Mouse (Mus musculus) bone marrow macrophage, adult 2 months (primary cell): ENCODE data around the gene Lsm8. TPM values are rescaled to one million over a fixed set of nuclear protein-coding genes. Genes with fewer than 3 reads are reported as not detected.
A peak's percentile ranks its signal among the peaks of the same experiment; 100 is the strongest.
"Not testable (repeated sequence)": the region's sequence is repeated elsewhere in the genome, so short reads cannot be mapped to it uniquely, and the experiment has no call there.

Experiments used
- H3K27ac ChIP-seq: 2 replicates; pipeline ENCODE4 v1.5.1; 2012; ENCODE audit warnings: low read depth, low read length; ENCODE audit not compliant: insufficient read depth
- H3K4me1 ChIP-seq: 2 replicates; pipeline ENCODE4 v1.6.1; 2012; ENCODE audit warnings: low read length; ENCODE audit not compliant: control insufficient read depth, insufficient read depth
- H3K4me3 ChIP-seq: 2 replicates; pipeline ENCODE4 v1.5.1; 2012; ENCODE audit warnings: mild to moderate bottlenecking, low read length, moderate library complexity; ENCODE audit not compliant: insufficient read depth
- CTCF ChIP-seq: IDR thresholded peaks from 2 replicates; pipeline ENCODE4 v1.5.1; 2012; ENCODE audit warnings: low read depth, mild to moderate bottlenecking, low read length, moderate library complexity
- POLR2A ChIP-seq: IDR thresholded peaks from 2 replicates; pipeline ENCODE4 v1.6.1; 2012; ENCODE audit warnings: mild to moderate bottlenecking, low read depth, low read length, borderline replicate concordance
- polyA plus RNA-seq: library from polyadenylated mRNA; stranded (reverse); fragments of >200 nt; gene quantifications from 2 replicates; pipeline ENCODE4 v1.2.4, GENCODE M21; 2012; ENCODE audit not compliant: missing spikeins, insufficient read depth, insufficient read length

The Lsm8 gene
- 26.9 and 29.8 TPM in 2 replicates for polyA plus RNA-seq

- H3K27ac ChIP-seq, result peak within 1 kb of the TSS; percentile 36
Measured at GRCm38 (mm10) chr6:18848051-18848701, at the start of gene Lsm8. Gene Lsm8 (plus strand): TSS chr6:18848579.

DNA sequence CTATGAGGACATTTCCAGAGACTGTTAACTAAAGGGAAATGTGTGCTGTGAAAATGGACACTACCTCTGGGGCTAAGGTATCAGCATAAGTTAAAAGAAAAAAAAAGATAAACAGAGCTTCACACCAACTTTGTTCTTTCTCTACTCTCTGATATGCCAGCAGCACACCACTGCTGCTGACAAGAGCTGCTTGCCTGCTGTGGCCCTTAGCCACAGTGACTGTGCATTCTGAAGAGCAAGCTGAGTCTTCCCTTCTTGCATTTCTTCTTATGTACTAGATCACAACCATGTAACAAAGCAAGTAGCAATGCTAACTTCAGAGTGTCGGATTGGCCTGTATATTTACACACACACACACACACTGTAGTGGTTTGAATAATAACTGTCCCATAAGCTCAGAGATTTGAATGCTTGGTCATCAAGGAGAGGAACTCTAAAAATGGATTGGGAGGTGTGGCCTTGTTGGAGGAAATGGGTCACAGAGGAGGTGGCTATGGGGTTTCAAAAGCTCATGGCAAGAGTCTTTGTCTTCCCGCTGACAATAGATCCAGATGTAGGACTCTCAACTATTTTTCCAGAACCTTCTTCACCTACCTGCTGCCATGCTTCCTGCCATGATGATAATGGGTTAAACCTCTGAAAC lies 47.4 kb upstream of the Lsm8 start:
- TF ChIP-seq CTCF (no peak), POLR2A (no peak)
- Histone ChIP-seq H3K4me3 (no peak overlapping the region), H3K27ac (no peak overlapping the region), H3K4me1 (no peaks in the 10 kb centered on the region)

More at GRCm38 (mm10) chr6:18848051-18848701, at the start of gene Lsm8:
- peak within 1 kb of the TSS; percentile 87 for H3K4me3 ChIP-seq
- H3K4me1 ChIP-seq, result no peaks in the 10 kb centered on the region
- no peak for TF ChIP-seq POLR2A
- no peak for TF ChIP-seq CTCF

- Histone ChIP-seq H3K27ac (no peak overlapping the region), H3K4me3 (no peak overlapping the region), H3K4me1 (no peaks in the 10 kb centered on the region)
- no peak for TF ChIP-seq CTCF
- no peak for TF ChIP-seq POLR2A
Measured at GRCm38 (mm10) chr6:18812623-18813022, 35.8 kb upstream of the Lsm8 start.

- Histone ChIP-seq H3K27ac (no peak overlapping the region), H3K4me1 (no peaks in the 10 kb centered on the region), H3K4me3 (no peak overlapping the region)
- TF ChIP-seq POLR2A (no peak), CTCF (no peak)
Measured at GRCm38 (mm10) chr6:18815606-18816005, 32.8 kb upstream of the Lsm8 start.

- no peak for TF ChIP-seq POLR2A
- TF ChIP-seq CTCF, result no peak
- no peak overlapping the region for H3K27ac ChIP-seq
- H3K4me3 ChIP-seq, result no peak overlapping the region
- H3K4me1 ChIP-seq, result no peaks in the 10 kb centered on the region
Measured at GRCm38 (mm10) chr6:18819343-18819742, 29.0 kb upstream of the Lsm8 start.

DNA sequence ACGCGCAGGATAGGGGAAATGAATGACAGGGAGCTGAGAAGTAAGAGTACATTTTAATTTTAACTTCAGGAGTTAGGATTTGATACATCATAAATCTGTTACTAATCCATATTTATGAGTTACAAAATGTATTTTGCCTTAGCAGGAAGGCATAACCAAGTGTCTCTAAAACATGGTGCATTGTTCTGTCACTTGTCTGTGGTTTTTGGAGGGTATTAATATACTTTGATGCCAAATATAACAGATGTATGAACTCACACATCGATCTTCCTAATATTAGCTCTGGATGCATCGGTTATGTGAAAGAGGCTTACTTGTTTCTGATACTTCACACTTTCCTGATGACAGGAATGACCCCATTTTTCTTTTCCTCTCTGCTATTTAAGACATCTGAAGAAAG lies 28.1 kb upstream of the Lsm8 start:
- no peaks in the 10 kb centered on the region for H3K4me1 ChIP-seq
- H3K4me3 ChIP-seq, result no peak overlapping the region
- no peak overlapping the region for H3K27ac ChIP-seq
- no peak for TF ChIP-seq CTCF
- no peak for TF ChIP-seq POLR2A

GRCm38 (mm10) chr6:18822812-18823211 lies 25.6 kb upstream of the Lsm8 start:
- no peak overlapping the region for H3K4me3 ChIP-seq
- H3K4me1 ChIP-seq, result no peaks in the 10 kb centered on the region
- no peak overlapping the region for H3K27ac ChIP-seq
- TF ChIP-seq CTCF (no peak), POLR2A (no peak)

GRCm38 (mm10) chr6:18832958-18833357 lies 15.4 kb upstream of the Lsm8 start:
- no peaks in the 10 kb centered on the region for H3K4me1 ChIP-seq
- no peak overlapping the region for H3K27ac ChIP-seq
- TF ChIP-seq POLR2A, result no peak
- H3K4me3 ChIP-seq, result no peak overlapping the region

DNA sequence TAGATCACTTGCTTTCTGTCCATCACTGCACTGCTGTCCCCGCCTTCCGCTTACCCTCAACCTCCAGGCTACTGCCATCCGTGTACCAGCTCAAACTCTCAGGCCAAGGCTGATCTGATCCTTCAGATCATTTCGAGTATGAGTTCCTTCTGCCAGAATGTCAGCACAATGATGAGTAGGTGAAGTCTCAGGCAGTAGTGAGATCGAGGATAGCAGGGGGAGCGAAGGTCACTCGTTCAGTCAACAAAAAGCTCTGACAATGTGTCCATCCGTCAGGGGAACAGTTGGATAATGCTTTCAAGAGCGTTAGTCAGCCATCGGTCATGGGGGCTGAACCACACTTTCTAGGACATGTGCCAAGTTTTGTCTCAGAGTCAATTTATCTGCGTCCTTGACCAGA lies 3.9 kb upstream of the Lsm8 start:
- not testable (repeated sequence) for H3K4me3 ChIP-seq, H3K4me1 ChIP-seq, H3K27ac ChIP-seq

- H3K27ac ChIP-seq, H3K4me1 ChIP-seq: not testable (repeated sequence)
- H3K4me3 ChIP-seq, result peak overlapping the region; percentile 37; the same call in 1 of the 2 replicates
Measured at GRCm38 (mm10) chr6:18845571-18845970, 2.8 kb upstream of the Lsm8 start.
